Mouse (Mus musculus): Measurements from ENCODE around the gene Nek6. TPM values are rescaled to one million over a fixed set of nuclear protein-coding genes. Genes with fewer than 3 reads are reported as not detected.

Nek6 gene
- total and polyA plus RNA-seq, 3 experiments = 7.6 to 23.7 (median 20.6) TPM

DNA sequence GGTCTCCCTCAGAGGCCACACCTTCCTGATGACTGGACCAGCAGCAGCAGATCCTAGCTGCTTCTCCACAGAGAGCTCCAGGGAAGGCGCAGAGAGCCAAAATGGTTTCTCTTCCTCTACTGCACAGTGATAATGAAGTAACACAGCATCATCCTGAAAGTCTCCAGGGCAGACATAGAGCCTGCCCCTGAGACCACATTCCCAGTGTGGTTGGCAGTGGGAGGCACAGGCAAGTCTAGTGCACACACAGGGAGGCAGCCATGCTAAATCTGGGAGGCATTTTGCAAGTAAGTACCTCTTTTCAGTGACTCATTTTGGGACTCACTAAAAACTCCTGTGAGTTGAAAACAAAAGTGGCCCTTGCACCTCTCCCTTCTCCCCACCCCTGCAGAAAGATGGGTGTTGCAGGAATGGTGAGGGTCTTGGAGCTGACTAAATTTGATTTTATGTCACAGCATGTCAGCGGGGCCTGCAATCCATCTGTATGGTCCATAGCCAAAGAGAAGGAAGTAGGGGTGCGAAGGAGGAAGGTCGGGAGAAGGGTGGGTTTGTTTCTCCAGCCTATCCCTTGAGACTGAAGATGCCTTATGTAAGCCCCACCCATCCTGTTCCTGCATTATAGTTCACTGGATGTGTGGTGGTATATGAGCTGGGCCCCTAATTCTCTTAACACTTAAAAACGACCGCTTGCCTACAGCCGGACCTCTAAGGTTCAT, 2.3 kb upstream of the Nek6 start:
- no peak for DNase-seq

DNA sequence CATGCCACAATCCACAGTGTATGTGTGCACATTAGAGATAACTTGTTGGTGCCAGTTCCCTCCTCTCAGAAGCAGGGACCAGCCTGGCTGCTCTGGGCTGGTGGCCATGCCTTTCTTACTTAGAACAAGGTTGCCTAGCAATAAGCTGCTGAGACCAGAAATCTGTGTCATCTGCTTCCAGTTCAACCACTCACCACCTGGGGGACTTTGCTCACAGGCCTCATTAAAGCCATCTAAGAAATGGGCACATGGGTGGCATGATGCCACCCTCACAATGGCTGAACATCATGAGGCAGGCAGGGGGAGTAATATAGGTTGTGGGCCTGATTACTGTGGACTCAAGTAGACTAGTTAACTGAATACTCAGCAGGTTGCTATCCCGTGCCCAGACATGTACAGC, 1.3 kb upstream of the Nek6 start:
- DNase-seq = no peak

DNA sequence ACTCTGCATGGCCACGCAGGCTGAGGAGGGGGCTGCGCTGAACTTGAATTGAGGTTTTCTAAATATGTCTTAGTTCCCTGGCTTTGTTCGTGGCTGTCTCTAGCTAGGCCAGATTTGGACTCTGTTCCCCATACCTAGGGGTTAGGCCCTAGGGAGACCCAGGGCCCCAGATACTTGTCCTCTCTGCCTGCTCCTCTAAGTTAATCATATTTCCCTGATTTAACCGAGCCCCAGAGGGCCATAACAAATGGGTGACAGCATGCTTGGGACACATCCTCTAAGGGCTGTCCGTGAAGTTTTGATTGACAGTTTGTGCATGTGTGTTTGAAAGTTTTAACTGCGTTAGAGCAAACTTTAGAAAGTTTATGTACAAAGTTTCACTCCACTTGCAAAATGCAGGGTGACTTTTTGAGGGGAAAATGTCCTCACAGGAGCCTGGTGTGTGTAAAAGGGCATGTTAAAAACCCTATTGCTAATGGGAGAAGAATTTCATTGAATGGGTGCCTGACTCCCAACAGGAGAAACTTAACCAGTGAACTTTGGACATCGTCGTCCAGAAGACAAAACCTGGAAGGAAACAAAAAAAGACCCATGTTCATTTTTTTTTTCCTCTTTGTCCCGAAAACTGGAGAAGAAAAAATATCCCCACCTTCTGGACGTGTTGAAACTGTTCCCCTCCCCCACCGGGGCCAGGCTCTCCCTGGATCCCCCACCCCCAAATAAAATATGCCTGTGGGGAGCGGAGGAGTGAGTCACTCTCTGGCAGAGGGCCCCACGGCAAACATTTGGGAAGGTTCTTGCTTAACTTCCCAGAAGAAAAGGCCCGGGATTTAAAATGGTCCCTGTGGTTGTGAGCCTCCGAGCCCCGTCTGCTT, 1.1 kb downstream of the Nek6 start:
- peak; percentile 85 for DNase-seq

- no peak for DNase-seq
Observed at GRCm38 (mm10) chr2:38513183-38513529, 1.7 kb downstream of the Nek6 start.

- DNase-seq = no peak
Observed at GRCm38 (mm10) chr2:38514411-38514810, 3.0 kb downstream of the Nek6 start.

GRCm38 (mm10) chr2:38515446-38515845, 4.0 kb downstream of the Nek6 start:
- DNase-seq = no peak

DNA sequence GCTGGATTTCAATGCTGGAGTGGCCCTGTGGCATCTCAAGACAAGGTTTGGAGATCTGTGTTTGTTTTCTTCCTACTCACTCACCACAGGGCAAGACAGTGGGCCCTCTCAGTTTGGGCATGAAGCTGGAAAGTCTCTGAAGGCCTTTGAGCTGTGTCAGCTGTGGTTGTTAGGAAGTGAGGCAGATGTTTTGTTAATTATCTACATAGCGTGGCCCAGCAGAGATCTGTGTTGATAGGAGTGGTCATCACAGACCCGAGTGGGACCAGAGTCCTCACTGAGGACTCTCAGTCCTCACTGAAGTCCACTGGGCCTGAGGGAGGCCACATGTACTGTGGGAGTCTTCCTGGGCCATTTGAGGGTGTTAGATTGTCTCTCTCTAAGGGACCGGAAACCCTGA, 5.0 kb downstream of the Nek6 start:
- DNase-seq = no peak

DNA sequence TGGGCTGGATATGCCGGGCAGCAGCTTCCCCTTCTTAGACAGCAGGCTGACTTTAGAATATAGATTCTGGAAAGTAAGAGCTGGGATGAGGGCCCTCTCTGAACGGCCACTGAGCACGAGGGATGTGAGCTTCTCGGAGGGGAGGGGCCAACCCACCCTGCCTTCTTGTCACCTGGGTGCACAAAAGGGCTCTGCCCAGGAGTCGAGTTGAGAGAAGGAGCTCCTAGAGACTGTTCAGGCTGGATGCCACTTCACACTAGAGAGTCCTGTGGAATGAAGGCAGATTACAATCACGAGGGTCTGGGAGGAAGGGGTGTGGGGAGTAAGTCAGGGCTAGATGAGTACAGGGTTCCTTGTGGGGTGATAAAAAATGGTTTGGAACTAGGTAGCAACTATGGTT, 5.6 kb downstream of the Nek6 start:
- no peak for DNase-seq

GRCm38 (mm10) chr2:38518719-38519118, 7.3 kb downstream of the Nek6 start:
- no peak for DNase-seq

GRCm38 (mm10) chr2:38519934-38520333, 8.5 kb downstream of the Nek6 start:
- no peak for DNase-seq

- no peak for DNase-seq
Observed at GRCm38 (mm10) chr2:38521618-38522017, 10.2 kb downstream of the Nek6 start.

GRCm38 (mm10) chr2:38522354-38522753, 10.9 kb downstream of the Nek6 start:
- peak; percentile 38 for DNase-seq

DNA sequence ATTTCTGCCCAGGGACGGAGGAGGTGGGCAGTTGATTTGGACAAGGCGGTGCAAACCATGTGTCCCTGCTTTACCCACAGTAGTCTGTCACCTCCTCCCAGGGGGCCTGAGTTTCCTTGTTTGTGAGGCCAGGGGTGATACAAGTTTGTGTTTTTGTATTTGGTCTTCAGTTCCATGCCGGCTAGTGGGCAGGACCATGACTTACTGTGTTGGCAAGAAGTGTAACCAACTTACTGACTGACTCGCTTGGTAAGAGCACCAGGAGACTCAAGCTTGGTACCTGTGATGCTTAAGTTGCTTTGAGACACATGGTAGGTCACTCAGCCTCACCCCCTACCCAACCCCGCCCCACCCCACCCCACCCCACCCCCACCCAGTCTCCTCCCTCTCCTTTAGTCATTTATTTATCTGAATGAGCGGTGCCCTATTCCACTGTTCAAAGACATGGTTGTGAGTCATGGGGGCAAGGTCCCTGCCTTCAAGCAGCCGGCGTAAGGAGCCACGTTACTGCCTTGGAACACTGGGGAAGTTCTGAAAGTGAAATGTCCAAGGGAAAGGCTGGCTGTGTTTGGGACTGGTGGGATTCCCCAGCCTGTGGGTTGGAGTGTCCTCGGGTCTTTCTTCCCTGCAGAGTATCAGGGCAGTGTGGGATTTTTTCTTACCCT, 12.5 kb downstream of the Nek6 start:
- DNase-seq = peak; percentile 79

DNA sequence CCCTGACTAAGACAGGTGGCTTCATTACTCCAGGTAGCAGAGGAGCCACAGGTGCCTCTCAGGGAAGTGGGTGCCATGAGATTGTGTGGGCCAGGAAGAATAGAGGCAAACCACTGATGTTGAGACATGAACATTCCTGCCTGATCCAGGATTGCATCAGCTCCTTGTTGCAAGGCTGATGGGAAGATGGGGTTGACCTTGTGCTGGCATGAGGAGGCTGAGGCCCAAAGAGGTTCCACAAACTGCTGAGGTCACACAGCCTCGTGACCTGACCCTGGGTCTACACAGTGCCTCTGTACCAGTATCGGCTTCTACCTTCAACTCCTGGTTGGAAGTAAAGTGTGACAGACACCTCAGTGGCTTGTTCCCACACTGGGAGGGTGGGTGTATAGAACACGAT, 13.6 kb downstream of the Nek6 start:
- DNase-seq = peak; percentile 67

- no peak for DNase-seq
Observed at GRCm38 (mm10) chr2:38529582-38530152, 18.2 kb downstream of the Nek6 start.

- peak; percentile 22 for DNase-seq
Observed at GRCm38 (mm10) chr2:38530955-38531381, 19.5 kb downstream of the Nek6 start.

GRCm38 (mm10) chr2:38533322-38533721, 21.9 kb downstream of the Nek6 start:
- DNase-seq = peak; percentile 65

- DNase-seq = no peak
Observed at GRCm38 (mm10) chr2:38533767-38534166, 22.3 kb downstream of the Nek6 start.

DNA sequence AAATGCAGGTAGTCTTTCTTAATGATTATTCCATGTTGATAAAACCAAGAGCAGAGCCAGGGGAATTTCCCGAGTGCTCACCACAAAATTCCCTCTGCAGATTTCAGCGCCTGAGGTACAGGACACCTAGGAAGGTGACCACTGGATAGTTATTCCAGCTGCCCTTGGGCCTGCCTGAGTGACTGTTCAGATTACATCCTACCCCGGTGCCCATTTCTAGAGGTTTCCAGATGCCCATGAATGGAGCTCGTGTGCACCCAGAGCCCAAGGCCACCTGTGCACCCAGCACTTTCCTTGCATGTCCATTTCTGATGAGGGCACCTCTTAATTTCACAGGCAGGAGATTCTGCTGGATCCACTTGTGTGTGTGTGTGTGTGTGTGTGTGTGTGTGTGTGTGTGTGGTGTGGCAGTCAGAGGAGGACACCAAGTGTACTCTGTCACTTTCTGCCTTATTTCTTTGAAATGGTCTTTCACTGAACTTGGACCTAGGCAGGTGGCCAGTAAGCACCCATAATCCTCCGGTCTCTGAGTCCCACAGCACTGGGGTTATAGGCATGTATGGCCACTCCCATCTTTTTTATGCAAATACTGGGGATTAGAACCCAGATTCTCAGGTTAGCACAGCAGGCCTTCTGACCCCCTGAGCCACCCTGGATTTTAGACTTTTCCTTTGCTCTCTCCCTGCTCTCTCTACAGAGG, 22.9 kb downstream of the Nek6 start:
- DNase-seq = no peak

DNA sequence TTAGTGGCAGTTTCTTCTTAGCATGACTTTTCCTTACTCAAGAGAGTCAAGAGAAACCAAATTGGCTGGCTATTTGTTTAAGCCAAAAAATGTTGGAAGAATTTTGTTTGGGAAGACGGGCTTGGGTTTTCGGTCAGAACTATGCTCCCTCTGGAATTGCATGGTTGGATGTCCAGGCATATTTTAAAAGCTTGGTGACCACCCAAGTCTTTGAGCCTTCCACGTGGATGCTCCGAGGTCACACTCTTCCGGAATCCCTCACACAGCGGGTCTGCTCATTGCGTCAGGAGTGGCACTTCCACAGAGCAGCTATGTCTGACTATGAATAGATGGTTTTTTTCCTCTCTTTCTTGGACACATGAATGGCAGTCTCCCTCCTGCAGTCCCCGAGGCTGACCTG, 23.6 kb downstream of the Nek6 start:
- DNase-seq = no peak

- DNase-seq = peak; percentile 28
Observed at GRCm38 (mm10) chr2:38535521-38536220, 24.2 kb downstream of the Nek6 start.
